Mouse (Mus musculus) MEL (cell line): Measurements from ENCODE around the gene Chrng. TPM values are rescaled to one million over a fixed set of nuclear protein-coding genes. Genes with fewer than 3 reads are reported as not detected.
A peak's percentile ranks its signal among the peaks of the same experiment; 100 is the strongest.

Experiments
- DNase-seq: peaks from one replicate; pipeline ENCODE4 v3.0.0; 2011; ENCODE audit warnings: low read depth, low spot score
- H3K27ac ChIP-seq: 2 replicates; pipeline ENCODE4 v1.5.1; 2012; ENCODE audit warnings: low read depth, mild to moderate bottlenecking, control low read depth, low read length, moderate library complexity; ENCODE audit not compliant: control insufficient read depth
- H3K27me3 ChIP-seq, 2 experiments: fragments of 150-350 bp in 1 of 2; sonication (generic) in 1 of 2; 2 replicates each; pipeline ENCODE4 v1.6.1; 2012; ENCODE audit warnings: low read length in 2 of 2, mild to moderate bottlenecking in 2 of 2, improper control_type of control experiment in 1 of 2, moderate library complexity in 1 of 2; ENCODE audit not compliant: insufficient read depth in 2 of 2, control insufficient read depth in 1 of 2
- H3K36me3 ChIP-seq, 2 experiments: 2 replicates each; pipeline ENCODE4 v1.6.1; 2012 to 2014; ENCODE audit warnings: low read length in 2 of 2, improper control_type of control experiment in 1 of 2, inconsistent platforms in 1 of 2, mild to moderate bottlenecking in 1 of 2; ENCODE audit not compliant: insufficient read depth in 2 of 2, control insufficient read depth in 1 of 2
- H3K4me1 ChIP-seq, 2 experiments: fragments of 150-350 bp in 1 of 2; sonication (generic) in 1 of 2; 2 replicates each; pipeline ENCODE4 v1.6.1; 2012; ENCODE audit warnings: low read length in 2 of 2, improper control_type of control experiment in 1 of 2, mild to moderate bottlenecking in 1 of 2; ENCODE audit not compliant: insufficient read depth in 2 of 2, control insufficient read depth in 1 of 2
- H3K4me3 ChIP-seq, 2 experiments: fragments of 150-350 bp in 1 of 2; sonication (generic) in 1 of 2; 2 replicates each; pipeline ENCODE4 v1.5.1; 2012; ENCODE audit warnings: low read depth in 2 of 2, low read length in 2 of 2, mild to moderate bottlenecking in 2 of 2, moderate library complexity in 2 of 2, control low read depth in 1 of 2, improper control_type of control experiment in 1 of 2; ENCODE audit not compliant: control insufficient read depth in 1 of 2, insufficient read depth in 1 of 2
- H3K79me2 ChIP-seq: 2 replicates; pipeline ENCODE4 v1.6.1; 2012; ENCODE audit warnings: mild to moderate bottlenecking, low read length, moderate library complexity; ENCODE audit not compliant: control insufficient read depth, poor library complexity, insufficient read depth
- H3K9ac ChIP-seq: 2 replicates; pipeline ENCODE4 v1.6.1; 2012; ENCODE audit warnings: low read depth, mild to moderate bottlenecking, control low read depth, low read length, moderate library complexity; ENCODE audit not compliant: control insufficient read depth, poor library complexity, severe bottlenecking
- H3K9me3 ChIP-seq: fragments of 150-350 bp; sonication (generic); replicated peaks from 2 replicates; pipeline ENCODE4 v1.6.1; 2012; ENCODE audit warnings: mild to moderate bottlenecking, low read length, improper control_type of control experiment, moderate library complexity; ENCODE audit not compliant: insufficient read depth
- BHLHE40 ChIP-seq: IDR thresholded peaks from 2 replicates; pipeline ENCODE4 v1.6.1; 2012; ENCODE audit warnings: low read depth, mild to moderate bottlenecking, inconsistent platforms, low read length, improper control_type of control experiment, borderline replicate concordance
- CTCF ChIP-seq, 3 experiments: IDR thresholded peaks in 2 of 3; conservative IDR thresholded peaks in 1 of 3; 2 replicates each; pipeline ENCODE4 v1.5.1; 2011 to 2012; ENCODE audit warnings: low read length in 3 of 3, low read depth in 2 of 3, mild to moderate bottlenecking in 2 of 3, improper control_type of control experiment in 1 of 3, inconsistent platforms in 1 of 3, mixed read lengths in 1 of 3, moderate library complexity in 1 of 3; ENCODE audit not compliant: control insufficient read depth in 1 of 3, insufficient read depth in 1 of 3, poor library complexity in 1 of 3, severe bottlenecking in 1 of 3
- E2F4 ChIP-seq: IDR thresholded peaks from 2 replicates; pipeline ENCODE4 v1.6.1; 2011; ENCODE audit warnings: low read depth, low read length, improper control_type of control experiment, borderline replicate concordance
- ELF1 ChIP-seq: IDR thresholded peaks from 2 replicates; pipeline ENCODE4 v1.6.1; 2014; ENCODE audit warnings: low read depth, mild to moderate bottlenecking, inconsistent platforms, low read length, improper control_type of control experiment, moderate library complexity
- GATA1 ChIP-seq: IDR thresholded peaks from 2 replicates; pipeline ENCODE4 v1.6.1; 2011; ENCODE audit warnings: low read depth, low read length, improper control_type of control experiment
- HCFC1 ChIP-seq: IDR thresholded peaks from 2 replicates; pipeline ENCODE4 v1.6.1; 2012; ENCODE audit warnings: low read depth, mild to moderate bottlenecking, inconsistent platforms, low read length, improper control_type of control experiment, moderate library complexity
- MAX ChIP-seq: IDR thresholded peaks from 2 replicates; pipeline ENCODE4 v1.6.1; 2011; ENCODE audit warnings: low read length, improper control_type of control experiment
- MYB ChIP-seq: IDR thresholded peaks from 2 replicates; pipeline ENCODE4 v1.6.1; 2011; ENCODE audit warnings: mild to moderate bottlenecking, low read depth, low read length, improper control_type of control experiment
- MYC ChIP-seq: IDR thresholded peaks from 2 replicates; pipeline ENCODE4 v1.6.1; 2011; ENCODE audit warnings: low read depth, mild to moderate bottlenecking, low read length, improper control_type of control experiment, moderate library complexity
- NELFE ChIP-seq: IDR thresholded peaks from 2 replicates; pipeline ENCODE4 v1.6.1; 2011; ENCODE audit warnings: low read depth, low read length, improper control_type of control experiment
- POLR2A ChIP-seq, 2 experiments: IDR thresholded peaks; 2 replicates each; pipeline ENCODE4 v1.6.1; 2011 to 2012; ENCODE audit warnings: low read length in 2 of 2, mild to moderate bottlenecking in 2 of 2, control low read depth in 1 of 2, improper control_type of control experiment in 1 of 2, low read depth in 1 of 2, moderate library complexity in 1 of 2; ENCODE audit not compliant: control insufficient read depth in 1 of 2, insufficient read depth in 1 of 2, poor library complexity in 1 of 2
- POLR2AphosphoS2 ChIP-seq: IDR thresholded peaks from 2 replicates; pipeline ENCODE4 v1.6.1; 2011; ENCODE audit warnings: low read length, improper control_type of control experiment
- RAD21 ChIP-seq: IDR thresholded peaks from 2 replicates; pipeline ENCODE4 v1.6.1; 2011; ENCODE audit warnings: mild to moderate bottlenecking, low read depth, low read length, improper control_type of control experiment
- RCOR1 ChIP-seq: IDR thresholded peaks from 2 replicates; pipeline ENCODE4 v1.6.1; 2012; ENCODE audit warnings: low read depth, mild to moderate bottlenecking, inconsistent platforms, low read length, improper control_type of control experiment
- SMC3 ChIP-seq: IDR thresholded peaks from 2 replicates; pipeline ENCODE4 v1.6.1; 2011; ENCODE audit warnings: low read depth, low read length, improper control_type of control experiment
- TBP ChIP-seq: IDR thresholded peaks from 2 replicates; pipeline ENCODE4 v1.8.0; 2011; ENCODE audit warnings: low read depth, low read length, improper control_type of control experiment
- UBTF ChIP-seq: IDR thresholded peaks from 2 replicates; pipeline ENCODE4 v1.6.1; 2012; ENCODE audit warnings: low read depth, mild to moderate bottlenecking, inconsistent platforms, low read length, improper control_type of control experiment, moderate library complexity, borderline replicate concordance; ENCODE audit not compliant: insufficient read depth
- USF2 ChIP-seq, 2 experiments: IDR thresholded peaks; 2 replicates each; pipeline ENCODE4 v1.6.1; 2011 to 2012; ENCODE audit warnings: improper control_type of control experiment in 2 of 2, low read length in 2 of 2, borderline replicate concordance in 1 of 2, inconsistent platforms in 1 of 2, low read depth in 1 of 2, mild to moderate bottlenecking in 1 of 2; ENCODE audit not compliant: insufficient read depth in 1 of 2
- ZC3H11A ChIP-seq: IDR thresholded peaks from 2 replicates; pipeline ENCODE4 v1.6.1; 2012; ENCODE audit warnings: low read depth, mild to moderate bottlenecking, inconsistent platforms, low read length, improper control_type of control experiment
- ZNF384 ChIP-seq: IDR thresholded peaks from 2 replicates; pipeline ENCODE4 v1.6.1; 2012; ENCODE audit warnings: low read depth, mild to moderate bottlenecking, inconsistent platforms, low read length, improper control_type of control experiment
- polyA plus RNA-seq, 2 experiments: library from polyadenylated mRNA; stranded (reverse) in 1 of 2; unstranded in 1 of 2; fragments of >175 nt in 1 of 2; fragments of >200 nt in 1 of 2; gene quantifications; 2 replicates each; pipeline versions ENCODE4 v1.2.1 to v1.2.4; 2012; ENCODE audit warnings: low replicate concordance in 2 of 2, low read depth in 1 of 2; ENCODE audit not compliant: insufficient read length in 2 of 2, insufficient read depth in 1 of 2, missing spikeins in 1 of 2
- total RNA-seq: library from RNA; depleted of rRNA; stranded (reverse); fragments of 300-350 nt; gene quantifications from 2 replicates; pipeline ENCODE4 v1.2.3, GENCODE M21; 2012

The Chrng gene
- total and polyA plus RNA-seq, 3 experiments: not detected

- no peak overlapping the region for H3K9ac ChIP-seq
- H3K79me2 ChIP-seq: no peaks in the 10 kb centered on the region
- H3K4me1 ChIP-seq: peaks cover 0 to 4% of the 10 kb centered on the region in 2 experiments; a peak in 1 of 4 replicates
- DNase-seq: no peak
- no peak for TF ChIP-seq MAX
- TF ChIP-seq RAD21: no peak
- no peak for TF ChIP-seq CTCF (IDR thresholded peaks at IDR 0.05 in 2 of 3, conservative IDR thresholded peaks at IDR 0.05 in 1 of 3; ENCODE audit: control insufficient read depth in 1 of 3, insufficient read depth in 1 of 3, low read depth in 2 of 3, low read length in 3 of 3, poor library complexity in 1 of 3, severe bottlenecking in 1 of 3)
- TF ChIP-seq BHLHE40: no peak
- no peak for TF ChIP-seq ZNF384
- TF ChIP-seq POLR2A (IDR thresholded peaks at IDR 0.05; ENCODE audit: control insufficient read depth in 1 of 2, insufficient read depth in 1 of 2, low read depth in 1 of 2, low read length in 2 of 2, poor library complexity in 1 of 2): no peak
- TF ChIP-seq TBP: no peak
- TF ChIP-seq ZC3H11A: no peak
- no peak for TF ChIP-seq USF2 (IDR thresholded peaks at IDR 0.05; ENCODE audit: borderline replicate concordance in 1 of 2, insufficient read depth in 1 of 2, low read depth in 1 of 2, low read length in 2 of 2)
- no peak for TF ChIP-seq ELF1
- no peak for TF ChIP-seq UBTF
- no peak for TF ChIP-seq GATA1
- TF ChIP-seq HCFC1: no peak
- no peak for TF ChIP-seq RCOR1
- TF ChIP-seq MYC: no peak
- no peak for TF ChIP-seq E2F4
- no peak for TF ChIP-seq POLR2AphosphoS2
- TF ChIP-seq, all 39 proteins: peak for 0
- no peak overlapping the region for H3K4me3 ChIP-seq
- peaks cover 0 to 5% of the 10 kb centered on the region in 2 experiments; a peak in 2 of 4 replicates for H3K36me3 ChIP-seq
- no peak overlapping the region for H3K27ac ChIP-seq
- H3K27me3 ChIP-seq: peaks cover 0 to 2% of the 10 kb centered on the region in 2 experiments; a peak in 1 of 4 replicates
- no peaks in the 10 kb centered on the region for H3K9me3 ChIP-seq
Observed at GRCm38 (mm10) chr1:87172316-87172715, 32.1 kb upstream of the Chrng start.

- DNase-seq: peak; percentile 81
- Histone ChIP-seq H3K79me2 (no peaks in the 10 kb centered on the region), H3K9me3 (no peaks in the 10 kb centered on the region), H3K36me3 (peaks cover 0 to 5% of the 10 kb centered on the region in 2 experiments; a peak in 2 of 4 replicates), H3K4me3 (peak overlapping the region; percentile 25 to 26; a peak in 2 of 4 replicates), H3K27ac (no peak overlapping the region), H3K27me3 (no peaks in the 10 kb centered on the region), H3K9ac (peak overlapping the region; percentile 33; the same call in 1 of the 2 replicates), H3K4me1 (peaks cover 0 to 4% of the 10 kb centered on the region in 2 experiments; a peak in 1 of 4 replicates)
- peak; percentile 75 to 95 (median 92) for TF ChIP-seq CTCF (IDR thresholded peaks at IDR 0.05 in 2 of 3, conservative IDR thresholded peaks at IDR 0.05 in 1 of 3; ENCODE audit: control insufficient read depth in 1 of 3, insufficient read depth in 1 of 3, low read depth in 2 of 3, low read length in 3 of 3, poor library complexity in 1 of 3, severe bottlenecking in 1 of 3)
- peak; percentile 81 for TF ChIP-seq ZC3H11A
- no peak for TF ChIP-seq MYB
- peak; percentile 90 for TF ChIP-seq RAD21
- TF ChIP-seq SMC3: peak; percentile 87
- TF ChIP-seq NELFE: 0 out of 2 replicates have a peak, but pooled peaks have one; percentile 21
Observed at GRCm38 (mm10) chr1:87174006-87174955, 30.2 kb upstream of the Chrng start.
